Comparison of ENCODE assay signal across 8 mouse cellular contexts in the genomic region with DNA sequence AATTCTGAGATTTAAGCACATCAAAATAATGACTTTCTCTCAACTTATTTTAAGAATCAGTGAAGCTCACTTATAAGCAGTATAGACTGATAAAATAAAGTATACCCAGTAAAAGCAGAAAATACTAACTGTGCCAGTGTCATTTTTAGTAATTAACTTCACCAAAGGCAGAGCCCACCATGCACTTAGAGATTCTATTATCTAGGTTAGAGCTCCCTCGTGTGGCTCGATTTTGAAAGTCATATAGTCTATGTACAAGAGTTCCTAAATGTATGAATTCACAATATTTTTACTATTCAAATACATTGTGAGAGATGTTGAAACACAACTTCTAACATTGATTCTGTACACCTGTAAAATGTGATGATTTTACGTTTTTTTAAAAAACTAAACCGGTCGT.
DNase-seq lines count a peak whose midpoint lies in the region; ATAC-seq and TF ChIP-seq lines count a peak whose summit lies in the region.

No protein-coding gene starts in this region.

- H3K4me1 ChIP-seq in intestine, postnatal 0 days (replicated peaks; ENCODE audit: control insufficient read depth, insufficient read depth, low read length): no peaks in the 10 kb centered on the region
- no peaks in the 10 kb centered on the region for H3K4me1 ChIP-seq in intestine, embryonic 15.5 days (replicated peaks)
- no peaks in the 10 kb centered on the region for H3K4me1 ChIP-seq in kidney, embryonic 16.5 days (ENCODE audit: insufficient read depth, low read length)
- no peaks in the 10 kb centered on the region for H3K4me1 ChIP-seq in midbrain, embryonic 15.5 days

- ATAC-seq in intestine, postnatal 0 days: no peak
- ATAC-seq in intestine, embryonic 15.5 days: no peak
- peak; percentile 61; the same call in 1 of the 2 replicates for ATAC-seq in kidney, embryonic 16.5 days (ENCODE audit: low FRiP score, low TSS enrichment)
- ATAC-seq in midbrain, embryonic 15.5 days (replicated peaks): peak; percentile 87; the same call in 1 of the 2 replicates
- ATAC-seq in monocyte, adult 5-6 weeks (replicated peaks; ENCODE audit: insufficient number of reproducible peaks, low FRiP score, low TSS enrichment, poor library complexity, severe bottlenecking): no peak

- H3K27me3 ChIP-seq in intestine, postnatal 0 days (replicated peaks; ENCODE audit: control insufficient read depth, insufficient read depth, low read length): no peaks in the 10 kb centered on the region
- no peaks in the 10 kb centered on the region for H3K27me3 ChIP-seq in intestine, embryonic 15.5 days (replicated peaks)
- no peaks in the 10 kb centered on the region for H3K27me3 ChIP-seq in kidney, embryonic 16.5 days (ENCODE audit: insufficient read depth, low read length)
- no peaks in the 10 kb centered on the region for H3K27me3 ChIP-seq in midbrain, embryonic 15.5 days (replicated peaks)

- no peak overlapping the region for H3K27ac ChIP-seq in intestine, postnatal 0 days (ENCODE audit: low read depth, low read length)
- H3K27ac ChIP-seq in intestine, embryonic 15.5 days: no peak overlapping the region
- H3K27ac ChIP-seq in kidney, embryonic 16.5 days (ENCODE audit: low read length): no peak overlapping the region
- H3K27ac ChIP-seq in midbrain, embryonic 15.5 days: no peak overlapping the region

- TF ChIP-seq CTCF in intestine, postnatal 0 days (IDR thresholded peaks at IDR 0.05; ENCODE audit: low read depth): peak; percentile 65

- no peaks in the 10 kb centered on the region for H3K9me3 ChIP-seq in intestine, postnatal 0 days (ENCODE audit: control insufficient read depth)
- no peaks in the 10 kb centered on the region for H3K9me3 ChIP-seq in intestine, embryonic 15.5 days
- no peaks in the 10 kb centered on the region for H3K9me3 ChIP-seq in kidney, embryonic 16.5 days (ENCODE audit: low read length)
- no peaks in the 10 kb centered on the region for H3K9me3 ChIP-seq in midbrain, embryonic 15.5 days

- peak; percentile 62 for DNase-seq in MN1 (ENCODE audit: low spot score)
- peak; percentile 45 for DNase-seq in embryo, embryonic 9.5 days (ENCODE audit: extremely low spot score)
- no peak for DNase-seq in adrenal gland, adult 18-20 months (ENCODE audit: low spot score in 2 of 2)

- no peaks in the 10 kb centered on the region for H3K36me3 ChIP-seq in intestine, postnatal 0 days (ENCODE audit: control insufficient read depth, insufficient read depth)
- no peaks in the 10 kb centered on the region for H3K36me3 ChIP-seq in intestine, embryonic 15.5 days
- H3K36me3 ChIP-seq in kidney, embryonic 16.5 days (ENCODE audit: insufficient read depth, low read length): no peaks in the 10 kb centered on the region
- H3K36me3 ChIP-seq in midbrain, embryonic 15.5 days (replicated peaks): no peaks in the 10 kb centered on the region

- H3K4me3 ChIP-seq in intestine, postnatal 0 days (ENCODE audit: low read depth, low read length): no peak overlapping the region
- no peak overlapping the region for H3K4me3 ChIP-seq in intestine, embryonic 15.5 days (replicated peaks)
- H3K4me3 ChIP-seq in kidney, embryonic 16.5 days (ENCODE audit: low read length): no peak overlapping the region
- H3K4me3 ChIP-seq in midbrain, embryonic 15.5 days: no peak overlapping the region

- H3K9ac ChIP-seq in intestine, postnatal 0 days (ENCODE audit: low read depth, low read length): no peak overlapping the region
- no peak overlapping the region for H3K9ac ChIP-seq in intestine, embryonic 15.5 days
- H3K9ac ChIP-seq in kidney, embryonic 16.5 days (replicated peaks; ENCODE audit: low read length): no peak overlapping the region
- no peak overlapping the region for H3K9ac ChIP-seq in midbrain, embryonic 15.5 days

- 5% methylated on average over 5 of the region's 5 CpGs for WGBS in intestine, postnatal 0 days
- WGBS in intestine, embryonic 15.5 days: 7% methylated on average over 5 of the region's 5 CpGs
- WGBS in kidney, embryonic 16.5 days: 6% methylated on average over 5 of the region's 5 CpGs
- WGBS in midbrain, embryonic 15.5 days: 10% methylated on average over 5 of the region's 5 CpGs

- no peak overlapping the region for H3K4me2 ChIP-seq in intestine, postnatal 0 days (replicated peaks; ENCODE audit: low read depth)
- no peak overlapping the region for H3K4me2 ChIP-seq in intestine, embryonic 15.5 days (replicated peaks)
- H3K4me2 ChIP-seq in kidney, embryonic 16.5 days (replicated peaks; ENCODE audit: low read depth, low read length): no peak overlapping the region
- H3K4me2 ChIP-seq in midbrain, embryonic 15.5 days: no peak overlapping the region

Comparison
In these comparisons a context has a peak if more than half of its experiments do, and no peak if none do; other contexts are left out.
1. ATAC-seq: peak in kidney, embryonic 16.5 days (single experiment) and midbrain, embryonic 15.5 days (single experiment); none in intestine, postnatal 0 days (single experiment), intestine, embryonic 15.5 days (single experiment) and monocyte, adult 5-6 weeks (single experiment).
2. DNase-seq: peak in MN1 (single experiment) and embryo, embryonic 9.5 days (single experiment); none in adrenal gland, adult 18-20 months (0 of 2).